Mouse (Mus musculus) heart, embryonic 14.5 days (tissue): Measurements from ENCODE around the gene Tfb1m. TPM values are rescaled to one million over a fixed set of nuclear protein-coding genes. Genes with fewer than 3 reads are reported as not detected.

Experiments
- ATAC-seq: fragments of 200-750 bp; cut with Nextera tagmentation; 2 replicates; pipeline ENCODE4 v1.8.0; 2017; ENCODE audit warnings: low read depth, moderate TSS enrichment; ENCODE audit not compliant: insufficient number of reproducible peaks, insufficient read depth, low FRiP score
- H3K27ac ChIP-seq, 2 experiments: fragments of 200-500 bp in 1 of 2; fragments of 300-500 bp in 1 of 2; sonication (generic) in 1 of 2; replicated peaks in 1 of 2; 2 replicates each; pipeline ENCODE4 v1.5.1; 2012 to 2014; ENCODE audit warnings: low read depth in 2 of 2, low read length in 2 of 2, control low read depth in 1 of 2, mild to moderate bottlenecking in 1 of 2, mixed read lengths in 1 of 2; ENCODE audit not compliant: control insufficient read depth in 1 of 2, insufficient read depth in 1 of 2
- H3K27me3 ChIP-seq: fragments of 300-500 bp; sonication (generic); 2 replicates; pipeline ENCODE4 v1.6.1; 2014; ENCODE audit warnings: mild to moderate bottlenecking, low read length, control low read depth; ENCODE audit not compliant: control insufficient read depth, insufficient read depth
- H3K36me3 ChIP-seq: fragments of 300-500 bp; sonication (generic); 2 replicates; pipeline ENCODE4 v1.6.1; 2014; ENCODE audit warnings: mild to moderate bottlenecking, control low read depth, low read length, mixed read lengths; ENCODE audit not compliant: control insufficient read depth, insufficient read depth
- H3K4me1 ChIP-seq, 2 experiments: fragments of 200-500 bp in 1 of 2; fragments of 300-500 bp in 1 of 2; sonication (generic) in 1 of 2; 2 replicates each; pipeline ENCODE4 v1.6.1; 2012 to 2014; ENCODE audit warnings: low read length in 2 of 2, control low read depth in 1 of 2, mixed read lengths in 1 of 2; ENCODE audit not compliant: control insufficient read depth in 2 of 2, insufficient read depth in 2 of 2
- H3K4me2 ChIP-seq: fragments of 300-500 bp; sonication (generic); 2 replicates; pipeline ENCODE4 v1.6.1; 2014; ENCODE audit warnings: mild to moderate bottlenecking, low read length
- H3K4me3 ChIP-seq, 2 experiments: fragments of 200-500 bp in 1 of 2; fragments of 300-500 bp in 1 of 2; sonication (generic) in 1 of 2; 2 replicates each; pipeline ENCODE4 v1.5.1; 2012 to 2014; ENCODE audit warnings: low read length in 2 of 2, mild to moderate bottlenecking in 2 of 2, control low read depth in 1 of 2, low read depth in 1 of 2, moderate library complexity in 1 of 2; ENCODE audit not compliant: control insufficient read depth in 1 of 2, insufficient read depth in 1 of 2
- H3K9ac ChIP-seq: fragments of 300-500 bp; sonication (generic); 2 replicates; pipeline ENCODE4 v1.6.1; 2014; ENCODE audit warnings: mild to moderate bottlenecking, low read length
- H3K9me3 ChIP-seq: fragments of 300-500 bp; sonication (generic); 2 replicates; pipeline ENCODE4 v1.6.1; 2016; ENCODE audit warnings: low read length, control low read depth; ENCODE audit not compliant: control insufficient read depth
- WGBS: fragments of 180-500 bp; shearing (Covaris S2); extraction: QIAGEN DNeasy Blood & Tissue Kit; methylation state at CpG from one replicate; pipeline ENCODE4 v1.1.7; 2014; 5-methylcytosine and 5-hydroxymethylcytosine counted together
- polyA plus RNA-seq: library from polyadenylated mRNA; unstranded; fragments of >200 nt; fragmentation: Nextera tagmentation; extraction: Ambion mirVana; gene quantifications from 2 replicates; pipeline ENCODE4 v1.2.1, GENCODE M21; 2014

Gene Tfb1m
- polyA plus RNA-seq, 1 experiment from 2014 or later: 17.0 TPM

- Histone ChIP-seq H3K9ac (no peak overlapping the region), H3K27ac (no peak overlapping the region), H3K4me1 (no peaks in the 10 kb centered on the region), H3K9me3 (no peaks in the 10 kb centered on the region), H3K4me3 (no peak overlapping the region), H3K4me2 (no peak overlapping the region), H3K36me3 (peaks cover 16% of the 10 kb centered on the region), H3K27me3 (no peaks in the 10 kb centered on the region)
- WGBS: 5% methylated on average over 1 of the region's 1 CpGs
- no peak for ATAC-seq
Measured at GRCm38 (mm10) chr17:3509841-3510240, 47.7 kb downstream of the Tfb1m start.

DNA sequence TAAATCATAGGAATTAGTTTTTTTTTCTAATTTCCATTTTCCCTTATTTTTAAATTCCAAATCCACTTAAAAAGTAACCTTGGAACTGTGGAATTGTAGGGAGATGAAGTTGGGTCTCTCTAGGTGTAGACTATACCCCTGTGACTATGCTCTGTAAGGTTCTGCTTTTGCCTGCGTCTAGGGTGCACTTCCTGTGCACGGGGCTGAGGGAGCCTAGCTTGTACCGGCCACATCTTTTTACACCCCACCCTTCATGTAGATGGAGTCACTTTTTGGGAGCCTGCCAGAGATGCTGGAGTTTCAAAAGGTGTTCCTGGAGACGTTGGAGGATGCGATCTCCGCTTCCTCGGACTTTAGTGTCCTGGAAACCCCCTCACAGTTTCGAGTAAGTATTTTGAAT is 51.1 kb downstream of the Tfb1m start:
- no peak for ATAC-seq
- Histone ChIP-seq H3K4me1 (no peaks in the 10 kb centered on the region), H3K9me3 (no peaks in the 10 kb centered on the region), H3K4me2 (no peak overlapping the region), H3K36me3 (0 out of 2 replicates have a peak, but pooled peaks cover 4% of the 10 kb centered on the region), H3K9ac (no peak overlapping the region), H3K4me3 (no peak overlapping the region), H3K27me3 (no peaks in the 10 kb centered on the region), H3K27ac (no peak overlapping the region)
- 85% methylated on average over 8 of the region's 8 CpGs for WGBS

- Histone ChIP-seq H3K4me3 (no peak overlapping the region), H3K27me3 (no peaks in the 10 kb centered on the region), H3K4me1 (no peaks in the 10 kb centered on the region), H3K4me2 (no peak overlapping the region), H3K36me3 (0 out of 2 replicates have a peak, but pooled peaks cover 4% of the 10 kb centered on the region), H3K9ac (no peak overlapping the region), H3K9me3 (no peaks in the 10 kb centered on the region), H3K27ac (no peak overlapping the region)
- WGBS: 72% methylated on average over 1 of the region's 1 CpGs
- ATAC-seq: no peak
Measured at GRCm38 (mm10) chr17:3505711-3506110, 51.9 kb downstream of the Tfb1m start.

GRCm38 (mm10) chr17:3500936-3501335 is 56.6 kb downstream of the Tfb1m start:
- Histone ChIP-seq H3K9me3 (no peaks in the 10 kb centered on the region), H3K4me1 (no peaks in the 10 kb centered on the region), H3K4me3 (no peak overlapping the region), H3K27ac (no peak overlapping the region), H3K4me2 (no peak overlapping the region), H3K9ac (no peak overlapping the region), H3K36me3 (no peaks in the 10 kb centered on the region), H3K27me3 (no peaks in the 10 kb centered on the region)
- 74% methylated on average over 4 of the region's 4 CpGs for WGBS
- ATAC-seq: no peak

- Histone ChIP-seq H3K27me3 (no peaks in the 10 kb centered on the region), H3K27ac (no peak overlapping the region), H3K4me1 (no peaks in the 10 kb centered on the region), H3K4me3 (no peak overlapping the region), H3K9ac (no peak overlapping the region), H3K4me2 (no peak overlapping the region), H3K9me3 (no peaks in the 10 kb centered on the region), H3K36me3 (no peaks in the 10 kb centered on the region)
- no peak for ATAC-seq
- 82% methylated on average over 6 of the region's 6 CpGs for WGBS
Measured at GRCm38 (mm10) chr17:3500076-3500475, 57.5 kb downstream of the Tfb1m start.

DNA sequence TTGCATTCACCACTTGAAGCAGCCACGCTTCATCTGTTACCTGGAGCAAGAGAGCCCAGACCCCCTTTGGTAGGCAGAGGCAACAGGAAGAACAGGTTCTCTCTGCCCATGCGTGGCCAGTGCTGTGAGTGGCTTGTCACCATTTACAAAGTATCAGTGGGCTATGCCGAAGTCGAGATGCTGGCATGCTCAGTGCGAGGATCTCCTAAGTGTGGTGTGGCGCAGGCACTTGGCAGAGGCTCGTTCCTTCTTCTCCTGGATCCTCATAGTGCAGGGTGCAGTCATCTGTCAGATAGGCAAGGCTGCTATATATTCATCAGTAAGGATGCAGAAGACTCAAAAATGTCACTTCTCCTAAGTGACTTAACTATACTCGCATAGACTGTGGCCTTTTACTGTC is 58.1 kb downstream of the Tfb1m start:
- H3K36me3 ChIP-seq: no peaks in the 10 kb centered on the region
- no peak overlapping the region for H3K4me2 ChIP-seq
- no peaks in the 10 kb centered on the region for H3K27me3 ChIP-seq
- no peak overlapping the region for H3K4me3 ChIP-seq
- H3K27ac ChIP-seq: no peak overlapping the region
- no peaks in the 10 kb centered on the region for H3K9me3 ChIP-seq
- H3K4me1 ChIP-seq: no peaks in the 10 kb centered on the region
- ATAC-seq: no peak
- 85% methylated on average over 8 of the region's 8 CpGs for WGBS
- no peak overlapping the region for H3K9ac ChIP-seq

GRCm38 (mm10) chr17:3498580-3498979 is 59.0 kb downstream of the Tfb1m start:
- Histone ChIP-seq H3K9me3 (no peaks in the 10 kb centered on the region), H3K4me3 (no peak overlapping the region), H3K4me2 (no peak overlapping the region), H3K4me1 (no peaks in the 10 kb centered on the region), H3K9ac (no peak overlapping the region), H3K36me3 (no peaks in the 10 kb centered on the region), H3K27me3 (no peaks in the 10 kb centered on the region), H3K27ac (no peak overlapping the region)
- 86% methylated on average over 3 of the region's 3 CpGs for WGBS
- no peak for ATAC-seq

DNA sequence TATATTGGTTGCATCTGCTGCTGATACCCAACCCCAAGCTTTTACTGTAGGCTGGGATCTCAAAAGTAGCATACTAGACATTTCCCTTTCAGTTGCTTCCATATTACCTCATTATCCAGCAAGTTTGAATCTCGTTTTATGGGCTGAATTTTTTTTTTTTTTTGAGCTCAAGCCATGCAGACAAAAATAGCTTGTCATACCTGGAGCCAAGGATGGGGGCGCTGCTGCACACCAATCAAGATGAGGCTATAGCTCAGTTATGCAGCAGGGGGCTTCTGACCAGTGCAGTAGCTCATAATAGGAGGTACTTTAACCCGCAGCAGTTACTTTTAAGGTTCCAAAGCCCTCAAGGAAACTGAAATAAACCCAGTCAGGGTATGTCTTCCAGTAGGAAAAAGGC is 59.5 kb downstream of the Tfb1m start:
- Histone ChIP-seq H3K4me1 (no peaks in the 10 kb centered on the region), H3K27ac (no peak overlapping the region), H3K4me2 (no peak overlapping the region), H3K9ac (no peak overlapping the region), H3K9me3 (no peaks in the 10 kb centered on the region), H3K36me3 (no peaks in the 10 kb centered on the region), H3K4me3 (no peak overlapping the region), H3K27me3 (no peaks in the 10 kb centered on the region)
- ATAC-seq: no peak
- WGBS: 26% methylated on average over 3 of the region's 3 CpGs
